Mouse (Mus musculus) small intestine, adult 2 months (tissue): ENCODE measurements around the gene Vmo1.

Source experiments
- CTCF ChIP-seq: fragments of 200-500 bp; IDR thresholded peaks from 2 replicates; pipeline ENCODE4 v1.5.1; 2012; ENCODE audit warnings: low read depth, mild to moderate bottlenecking, control low read depth, inconsistent platforms, low read length, moderate library complexity, mixed read lengths; ENCODE audit not compliant: insufficient replicate concordance, insufficient read length; ENCODE audit errors: extremely low read depth
- POLR2A ChIP-seq: fragments of 200-500 bp; IDR thresholded peaks from 2 replicates; pipeline ENCODE4 v1.6.1; 2012; ENCODE audit warnings: low read depth, mild to moderate bottlenecking, control low read depth, inconsistent platforms, low read length, moderate library complexity

- TF ChIP-seq CTCF (no peak), POLR2A (no peak)
Observed at GRCm38 (mm10) chr11:70532839-70533238, 18.4 kb upstream of the Vmo1 start, which contains the start of gene Gm40193.
